Comparison of ENCODE assay signal across 8 mouse cellular contexts in genomic region chr2:75959183-75959849, GRCm38 (mm10). TPM values are rescaled to one million over a fixed set of nuclear protein-coding genes. Genes with fewer than 3 reads are reported as not detected.
DNase-seq lines count a peak whose midpoint lies in the region; ATAC-seq and TF ChIP-seq lines count a peak whose summit lies in the region.

No protein-coding gene starts in this region.

- H3K36me3 ChIP-seq in limb, embryonic 10.5 days, result no peaks in the 10 kb centered on the region
- H3K36me3 ChIP-seq in testis, adult 2 months (ENCODE audit: control insufficient read depth, insufficient read depth, low read length), result no peaks in the 10 kb centered on the region

- H3K4me3 ChIP-seq in limb, embryonic 10.5 days, result peak overlapping the region; percentile 36
- H3K4me3 ChIP-seq in testis, adult 2 months (ENCODE audit: control insufficient read depth, low read depth, low read length), result peak overlapping the region; percentile 22; the same call in 1 of the 2 replicates
- no peak overlapping the region for H3K4me3 ChIP-seq in cerebellum, adult 2 months (replicated peaks; ENCODE audit: insufficient read depth, low read depth, low read length)

- H3K27me3 ChIP-seq in limb, embryonic 10.5 days (ENCODE audit: low read depth, poor library complexity, severe bottlenecking), result no peaks in the 10 kb centered on the region
- no peaks in the 10 kb centered on the region for H3K27me3 ChIP-seq in testis, adult 2 months (ENCODE audit: control insufficient read depth, insufficient read depth, low read length)
- no peaks in the 10 kb centered on the region; the same call in 1 of the 2 replicates for H3K27me3 ChIP-seq in cerebellum, adult 2 months (ENCODE audit: control insufficient read depth, insufficient read depth, low read length)

- peak; percentile 24 for DNase-seq in ovary, postnatal 36 days (ENCODE audit: low spot score)
- DNase-seq in ovary, adult 18-20 months (ENCODE audit: low spot score), result no peak
- DNase-seq in forelimb bud, embryonic 11.5 days (ENCODE audit: low read depth, low spot score), result peak; percentile 70
- peak; percentile 70 for DNase-seq in limb, embryonic 10.5 days (ENCODE audit: low spot score)
- DNase-seq in spleen, postnatal 14 days (ENCODE audit: low spot score in 2 of 2), result no peak
- DNase-seq in cerebellum, adult 2 months, result no peak

- H3K27ac ChIP-seq in limb, embryonic 10.5 days, result peak overlapping the region; percentile 86
- no peak overlapping the region for H3K27ac ChIP-seq in testis, adult 2 months (ENCODE audit: control insufficient read depth, insufficient read depth, low read depth, low read length)
- H3K27ac ChIP-seq in cerebellum, adult 2 months (ENCODE audit: insufficient read depth, low read length), result no peak overlapping the region

- 18% methylated on average over 18 of the region's 18 CpGs for WGBS in limb, embryonic 10.5 days
- WGBS in cerebellum, adult 2 months, result 21% methylated on average over 18 of the region's 18 CpGs

- no peak for TF ChIP-seq POLR2A in testis, adult 2 months (IDR thresholded peaks at IDR 0.05; ENCODE audit: control insufficient read depth, low read depth, low read length)
- TF ChIP-seq POLR2A in cerebellum, adult 2 months (IDR thresholded peaks at IDR 0.05; ENCODE audit: borderline replicate concordance, insufficient read depth, low read length), result no peak

- TF ChIP-seq CTCF in testis, adult 2 months (IDR thresholded peaks at IDR 0.05; ENCODE audit: control insufficient read depth, insufficient read depth, insufficient replicate concordance, low read depth, low read length), result no peak
- TF ChIP-seq CTCF in cerebellum, adult 2 months (IDR thresholded peaks at IDR 0.05; ENCODE audit: borderline replicate concordance, insufficient read depth, low read depth, low read length), result no peak

- ATAC-seq in CD4-positive, CD25-positive, alpha-beta regulatory T cell, adult 4 months, result no peak

- peaks cover 65% of the 10 kb centered on the region for H3K4me1 ChIP-seq in limb, embryonic 10.5 days
- H3K4me1 ChIP-seq in testis, adult 2 months (ENCODE audit: control insufficient read depth, insufficient read depth, low read length), result peaks cover 7% of the 10 kb centered on the region
- H3K4me1 ChIP-seq in cerebellum, adult 2 months (ENCODE audit: control insufficient read depth, insufficient read depth, low read length), result peaks cover 3% of the 10 kb centered on the region; the same call in 1 of the 2 replicates

- no peaks in the 10 kb centered on the region for H3K9me3 ChIP-seq in limb, embryonic 10.5 days (replicated peaks)

RNA-seq across cellular contexts. Expression of gene Ttc30a2, which starts 18.7 kb away (rescaled TPM):
- 0.11 and 0.85 TPM in 2 replicates for polyA plus RNA-seq in limb, embryonic 10.5 days (2016; fragmentation: Nextera tagmentation; extraction: Ambion mirVana)
- polyA plus RNA-seq in testis, adult 2 months (2012; rRNA removed), result 76.5 and 77.4 TPM in 2 replicates
- polyA plus RNA-seq in CD4-positive, CD25-positive, alpha-beta regulatory T cell, adult 4 months (2017; shearing (Covaris generic)), result not detected
- polyA plus RNA-seq in cerebellum, adult 2 months (2012; rRNA removed), result 0.18 and 0.21 TPM in 2 replicates

RNA-seq across cellular contexts. Expression of gene Ttc30b, which starts 20.9 kb away (rescaled TPM):
- 4.1 and 6.0 TPM in 2 replicates for polyA plus RNA-seq in limb, embryonic 10.5 days (2016; fragmentation: Nextera tagmentation; extraction: Ambion mirVana)
- 5.2 and 5.4 TPM in 2 replicates for polyA plus RNA-seq in testis, adult 2 months (2012; rRNA removed)
- 1 to 10 TPM; 2.2 to 2.5 TPM for polyA plus RNA-seq in CD4-positive, CD25-positive, alpha-beta regulatory T cell, adult 4 months (2017; shearing (Covaris generic))
- polyA plus RNA-seq in cerebellum, adult 2 months (2012; rRNA removed), result 11.2 and 14.2 TPM in 2 replicates

RNA-seq across cellular contexts. Expression of gene Ttc30a1, which starts 22.5 kb away (rescaled TPM):
- 10.1 and 10.2 TPM in 2 replicates for polyA plus RNA-seq in limb, embryonic 10.5 days (2016; fragmentation: Nextera tagmentation; extraction: Ambion mirVana)
- polyA plus RNA-seq in testis, adult 2 months (2012; rRNA removed), result 12.3 and 12.4 TPM in 2 replicates
- 1 to 10 TPM in 1 of 2 experiments, under 1 TPM in 1; 0.90 to 1.7 TPM for polyA plus RNA-seq in CD4-positive, CD25-positive, alpha-beta regulatory T cell, adult 4 months (2017; shearing (Covaris generic))
- polyA plus RNA-seq in cerebellum, adult 2 months (2012; rRNA removed), result 3.3 and 4.1 TPM in 2 replicates

Comparison
In these comparisons a context has a peak if more than half of its experiments do, and no peak if none do; other contexts are left out.
1. DNase-seq: peak in ovary, postnatal 36 days (single experiment), forelimb bud, embryonic 11.5 days (single experiment) and limb, embryonic 10.5 days (single experiment); none in ovary, adult 18-20 months (single experiment), spleen, postnatal 14 days (0 of 2) and cerebellum, adult 2 months (0 of 2).
2. RNA of gene Ttc30a2, which starts 18.7 kb away (polyA plus RNA-seq): 76.5 to 77.4 TPM in testis, adult 2 months; 0.11 to 0.85 TPM in limb, embryonic 10.5 days, not detected in CD4-positive, CD25-positive, alpha-beta regulatory T cell, adult 4 months and 0.18 to 0.21 TPM in cerebellum, adult 2 months; every median in the first group is over 10 times any median in the second.